Mouse (Mus musculus) myocyte (in vitro differentiated cells): ENCODE measurements around the gene 2310009B15Rik. TPM values are rescaled to one million over a fixed set of nuclear protein-coding genes. Genes with fewer than 3 reads are reported as not detected.
"Not testable (repeated sequence)": the region's sequence is repeated elsewhere in the genome, so short reads cannot be mapped to it uniquely, and the experiment has no call there.

Experiments
- H3K27me3 ChIP-seq: one replicate; pipeline ENCODE4 v1.6.1; 2011; ENCODE audit not compliant: control insufficient read depth, insufficient read depth, insufficient read length
- H3K36me3 ChIP-seq: one replicate; pipeline ENCODE4 v1.6.1; 2011; ENCODE audit not compliant: control insufficient read depth, insufficient read depth
- H3K4me2 ChIP-seq: one replicate; pipeline ENCODE4 v1.6.1; 2011; ENCODE audit warnings: low read depth, control low read depth
- H3K4me3 ChIP-seq: one replicate; pipeline ENCODE4 v1.5.1; 2011; ENCODE audit warnings: mild to moderate bottlenecking, control low read depth, moderate library complexity
- H3K79me2 ChIP-seq: one replicate; pipeline ENCODE4 v1.6.1; 2011; ENCODE audit not compliant: control insufficient read depth, insufficient read depth
- H3ac ChIP-seq: one replicate; pipeline ENCODE4 v1.6.1; 2011; ENCODE audit not compliant: control insufficient read depth, insufficient read length
- CEBPB ChIP-seq: IDR thresholded peaks from 2 replicates; pipeline ENCODE4 v1.6.1; 2011; ENCODE audit warnings: mild to moderate bottlenecking, moderate library complexity; ENCODE audit not compliant: poor library complexity, insufficient read depth, severe bottlenecking
- E2F4 ChIP-seq: IDR thresholded peaks from one replicate; pipeline ENCODE4 v1.6.1; 2011; ENCODE audit warnings: mild to moderate bottlenecking, control low read depth, moderate library complexity; ENCODE audit not compliant: insufficient read depth
- MAX ChIP-seq: IDR thresholded peaks from one replicate; pipeline ENCODE4 v1.6.1; 2011; ENCODE audit warnings: low read depth, mild to moderate bottlenecking, control low read depth
- MYOD1 ChIP-seq, 3 experiments: IDR thresholded peaks; one replicate each; pipeline ENCODE4 v1.6.1; 2011; ENCODE audit warnings: control low read depth in 2 of 3, low read depth in 2 of 3, mild to moderate bottlenecking in 2 of 3, moderate library complexity in 1 of 3; ENCODE audit not compliant: insufficient read length in 2 of 3, control insufficient read depth in 1 of 3
- MYOG ChIP-seq, 3 experiments: IDR thresholded peaks; one replicate each; pipeline ENCODE4 v1.6.1; 2011; ENCODE audit warnings: control low read depth in 2 of 3, low read depth in 2 of 3, mild to moderate bottlenecking in 2 of 3; ENCODE audit not compliant: insufficient read length in 2 of 3, control insufficient read depth in 1 of 3, insufficient read depth in 1 of 3
- POLR2A ChIP-seq: IDR thresholded peaks from one replicate; pipeline ENCODE4 v1.6.1; 2011; ENCODE audit warnings: low read depth, mild to moderate bottlenecking, control low read depth, moderate library complexity; ENCODE audit not compliant: insufficient read length
- POLR2AphosphoS2 ChIP-seq: IDR thresholded peaks from one replicate; pipeline ENCODE4 v1.6.1; 2011; ENCODE audit warnings: low read depth, control low read depth; ENCODE audit not compliant: insufficient read length
- REST ChIP-seq: IDR thresholded peaks from one replicate; pipeline ENCODE4 v1.6.1; 2011; ENCODE audit warnings: mild to moderate bottlenecking, control low read depth, moderate library complexity; ENCODE audit not compliant: insufficient read depth, insufficient read length
- SRF ChIP-seq: IDR thresholded peaks from one replicate; pipeline ENCODE4 v1.6.1; 2011; ENCODE audit warnings: low read depth; ENCODE audit not compliant: control insufficient read depth, insufficient read length
- TCF12 ChIP-seq: IDR thresholded peaks from one replicate; pipeline ENCODE4 v1.6.1; 2011; ENCODE audit warnings: mild to moderate bottlenecking, control low read depth; ENCODE audit not compliant: poor library complexity, insufficient read depth, severe bottlenecking
- TCF3 ChIP-seq: IDR thresholded peaks from one replicate; pipeline ENCODE4 v1.6.1; 2011; ENCODE audit warnings: low read depth, control low read depth; ENCODE audit not compliant: insufficient read length
- USF1 ChIP-seq: IDR thresholded peaks from one replicate; pipeline ENCODE4 v1.6.1; 2011; ENCODE audit warnings: low read depth, mild to moderate bottlenecking, control low read depth, moderate library complexity
- polyA plus RNA-seq: library from polyadenylated mRNA; unstranded; fragments of >200 nt; fragmentation: generic; extraction: Trizol; gene quantifications from one replicate; pipeline ENCODE4 v1.2.1, GENCODE M21; 2012; ENCODE audit warnings: missing spikeins

Gene 2310009B15Rik
- 66.0 TPM for polyA plus RNA-seq

- TF ChIP-seq POLR2AphosphoS2 = peak; percentile 64
- TF ChIP-seq POLR2A = peak; percentile 74
- not testable (repeated sequence) for H3K27me3 ChIP-seq, H3ac ChIP-seq, H3K36me3 ChIP-seq, H3K4me3 ChIP-seq, H3K79me2 ChIP-seq
- H3K4me2 ChIP-seq = peak within 1 kb of the TSS; percentile 13
Observed at GRCm38 (mm10) chr1:138856101-138856950, at the start of gene 2310009B15Rik. TSS of gene 2310009B15Rik (minus strand) at chr1:138856852.

DNA sequence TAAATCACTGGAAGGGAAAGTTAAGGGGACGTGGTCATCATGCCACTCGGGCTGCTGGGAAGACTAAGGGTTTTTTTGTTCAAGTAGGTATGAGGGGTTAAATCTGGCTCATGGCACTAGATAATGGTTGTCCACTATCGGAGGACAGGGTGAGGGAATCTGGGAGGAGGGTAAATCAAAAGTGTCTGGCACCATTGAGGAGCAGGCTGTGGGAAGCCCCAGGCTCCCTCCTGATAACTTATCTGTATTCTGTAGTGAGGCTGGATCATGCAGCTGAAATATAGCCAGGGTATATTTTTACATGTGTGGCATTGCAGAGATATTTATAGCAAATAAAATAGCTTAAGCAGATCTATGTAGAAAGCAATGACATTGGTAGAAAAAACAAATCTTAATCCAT, 49.6 kb upstream of the 2310009B15Rik start:
- Histone ChIP-seq H3ac (no peak overlapping the region), H3K79me2 (no peaks in the 10 kb centered on the region), H3K27me3 (no peaks in the 10 kb centered on the region), H3K4me3 (no peak overlapping the region), H3K36me3 (no peaks in the 10 kb centered on the region), H3K4me2 (no peak overlapping the region)
- TF ChIP-seq CEBPB (no peak), REST (no peak), POLR2A (no peak), E2F4 (no peak), POLR2AphosphoS2 (no peak), SRF (no peak), TCF3 (no peak), MAX (no peak), MYOG (IDR thresholded peaks at IDR 0.05; ENCODE audit: control insufficient read depth in 1 of 3, insufficient read depth in 1 of 3, insufficient read length in 2 of 3, low read depth in 2 of 3) (no peak), TCF12 (no peak), MYOD1 (IDR thresholded peaks at IDR 0.05; ENCODE audit: control insufficient read depth in 1 of 3, insufficient read length in 2 of 3, low read depth in 2 of 3) (no peak)

GRCm38 (mm10) chr1:138905092-138905765, 48.6 kb upstream of the 2310009B15Rik start:
- Histone ChIP-seq H3K79me2 (no peaks in the 10 kb centered on the region), H3K4me2 (no peak overlapping the region), H3K4me3 (no peak overlapping the region), H3ac (no peak overlapping the region), H3K27me3 (no peaks in the 10 kb centered on the region), H3K36me3 (no peaks in the 10 kb centered on the region)
- TF ChIP-seq SRF (no peak), MYOG (IDR thresholded peaks at IDR 0.05; ENCODE audit: control insufficient read depth in 1 of 3, insufficient read depth in 1 of 3, insufficient read length in 2 of 3, low read depth in 2 of 3) (no peak), MAX (no peak), POLR2A (no peak), CEBPB (no peak), USF1 (no peak)

DNA sequence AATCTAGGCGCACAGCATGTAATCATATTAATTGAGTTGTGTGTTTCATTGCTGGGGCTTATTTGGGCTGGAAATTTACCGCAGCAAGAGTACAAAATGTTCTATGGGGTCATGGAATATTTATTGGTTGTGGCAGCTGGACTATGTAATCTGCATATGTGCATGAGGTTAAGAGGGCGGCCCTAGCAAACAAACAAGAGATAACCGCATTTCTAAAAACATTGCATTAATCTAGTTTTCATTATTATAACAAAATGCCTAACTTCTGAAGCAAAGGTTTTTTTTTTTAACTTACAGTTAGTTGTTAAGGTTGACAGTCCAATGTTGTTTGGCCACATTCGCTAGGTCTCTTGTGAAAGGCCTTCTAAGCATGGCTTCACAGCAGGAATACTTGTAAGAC, 47.2 kb upstream of the 2310009B15Rik start:
- TF ChIP-seq POLR2AphosphoS2 = no peak
- TF ChIP-seq CEBPB = no peak
- TF ChIP-seq MAX = no peak
- TF ChIP-seq SRF = no peak
- TF ChIP-seq TCF12 = no peak
- no peak for TF ChIP-seq REST
- TF ChIP-seq TCF3 = no peak
- no peak for TF ChIP-seq E2F4
- TF ChIP-seq POLR2A = no peak
- no peak for TF ChIP-seq USF1
- no peak for TF ChIP-seq MYOD1 (IDR thresholded peaks at IDR 0.05; ENCODE audit: control insufficient read depth in 1 of 3, insufficient read length in 2 of 3, low read depth in 2 of 3)
- no peak for TF ChIP-seq MYOG (IDR thresholded peaks at IDR 0.05; ENCODE audit: control insufficient read depth in 1 of 3, insufficient read depth in 1 of 3, insufficient read length in 2 of 3, low read depth in 2 of 3)
- no peak overlapping the region for H3K4me2 ChIP-seq
- no peaks in the 10 kb centered on the region for H3K36me3 ChIP-seq
- no peak overlapping the region for H3ac ChIP-seq
- H3K79me2 ChIP-seq = no peaks in the 10 kb centered on the region
- H3K27me3 ChIP-seq = no peaks in the 10 kb centered on the region
- no peak overlapping the region for H3K4me3 ChIP-seq

DNA sequence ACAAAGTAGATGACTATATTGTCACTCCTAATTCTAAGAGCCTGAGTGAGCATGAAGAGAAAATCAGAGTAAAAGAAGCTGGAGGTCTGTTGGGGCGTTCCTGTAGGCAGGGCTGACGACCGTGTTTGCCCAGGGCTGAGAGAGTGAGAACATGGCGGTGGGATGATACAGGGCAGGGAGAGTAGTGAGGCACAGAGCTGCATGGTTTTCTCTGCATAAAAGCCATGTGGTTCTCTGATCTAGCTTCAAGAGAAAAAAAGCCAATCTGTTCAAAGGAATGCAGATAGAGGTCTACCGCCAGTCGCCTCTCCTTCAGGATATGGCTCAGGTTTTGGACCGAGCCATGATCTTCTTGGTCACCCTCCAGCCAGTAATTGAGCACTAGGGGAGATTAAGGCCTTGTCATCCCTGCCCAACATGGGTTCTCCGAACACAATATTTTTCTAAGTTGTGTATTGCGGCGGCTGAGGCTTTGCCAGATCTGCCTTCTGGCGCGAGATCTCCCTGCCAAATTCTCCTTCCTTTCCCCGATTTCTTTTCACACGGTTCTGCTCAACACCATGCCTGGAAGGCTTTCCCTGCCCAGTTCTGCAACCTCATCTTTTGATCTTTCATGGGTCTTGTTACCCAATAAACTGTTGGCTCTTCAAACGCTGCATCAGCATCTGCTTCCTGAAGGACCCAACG, 44.9 kb upstream of the 2310009B15Rik start:
- Histone ChIP-seq H3K27me3 (no peaks in the 10 kb centered on the region), H3ac (no peak overlapping the region), H3K4me3 (no peak overlapping the region), H3K79me2 (no peaks in the 10 kb centered on the region), H3K36me3 (no peaks in the 10 kb centered on the region), H3K4me2 (no peak overlapping the region)
- no peak for TF ChIP-seq REST
